Mouse (Mus musculus) Patski (cell line): ENCODE data around the gene Olfr328. TPM values are rescaled to one million over a fixed set of nuclear protein-coding genes. Genes with fewer than 3 reads are reported as not detected.

Experiments
- ATAC-seq: fragments of 100-300 bp; one replicate; pipeline ENCODE4 v1.8.0; 2021
- CTCF ChIA-PET: fragments of 350-600 bp; sonication (Branson Sonifier 250); formaldehyde crosslinking; loops from one replicate; lab custom pipeline; 2022; ENCODE audit warnings: inconsistent platforms; lab: Charles Lee
- POLR2A ChIA-PET: fragments of 350-600 bp; sonication (Branson Sonifier 250); formaldehyde crosslinking; loops from one replicate; lab custom pipeline; 2022; ENCODE audit warnings: antibody characterized with exemption, inconsistent platforms; lab: Charles Lee
- DNase-seq: peaks from one replicate; pipeline ENCODE4 v3.0.0-alpha.2; 2011; ENCODE audit warnings: low read depth, low spot score
- H3K27me3 ChIP-seq: fragments of 371-371 bp; one replicate; pipeline ENCODE4 v1.5.1; 2021
- CTCF ChIP-seq: fragments of 100-300 bp; IDR thresholded peaks from one replicate; pipeline ENCODE4 v1.5.1; 2021
- in situ Hi-C: fragments of 300-500 bp; cut with MboI; formaldehyde crosslinking; loops from 3 replicates; pipeline ENCODE4 v1.11.1; 2018; ENCODE audit warnings: low pct_unique_long_range_greater_than_20kb, mixed read lengths
- polyA plus RNA-seq: library from polyadenylated mRNA; unstranded; gene quantifications from one replicate; pipeline ENCODE4 v1.2.3, GENCODE M21; 2021

The Olfr328 gene
- not detected for polyA plus RNA-seq

DNA sequence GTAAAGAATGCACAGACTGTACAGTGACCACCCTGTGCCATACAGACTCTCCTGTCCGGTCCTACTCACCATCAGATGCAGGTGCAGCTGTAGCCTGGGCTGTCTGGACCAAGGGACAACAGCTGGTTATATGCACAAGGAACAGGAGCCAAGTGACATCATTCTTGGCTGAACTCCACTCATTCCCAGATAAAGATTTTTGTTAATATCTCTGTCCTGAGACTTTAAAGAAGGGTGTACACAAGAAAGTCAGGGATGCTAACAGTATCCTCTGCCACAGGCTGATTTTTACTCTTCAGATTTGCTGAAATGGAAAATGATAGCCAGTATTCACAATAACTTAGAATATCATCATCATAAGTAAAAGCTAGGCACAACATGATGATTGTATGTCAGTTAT is at the start of gene Olfr328:
Olfr328 (minus strand) TSS at position 101 of the 400 bp plus-strand sequence.
- CTCF ChIA-PET: no interaction called here
- no peak for TF ChIP-seq CTCF
- in situ Hi-C loops: no loop called here
- DNase-seq: no peak
- POLR2A ChIA-PET: no interaction called here
- H3K27me3 ChIP-seq: peaks cover 12% of the 10 kb centered on the region
- no peak for ATAC-seq

DNA sequence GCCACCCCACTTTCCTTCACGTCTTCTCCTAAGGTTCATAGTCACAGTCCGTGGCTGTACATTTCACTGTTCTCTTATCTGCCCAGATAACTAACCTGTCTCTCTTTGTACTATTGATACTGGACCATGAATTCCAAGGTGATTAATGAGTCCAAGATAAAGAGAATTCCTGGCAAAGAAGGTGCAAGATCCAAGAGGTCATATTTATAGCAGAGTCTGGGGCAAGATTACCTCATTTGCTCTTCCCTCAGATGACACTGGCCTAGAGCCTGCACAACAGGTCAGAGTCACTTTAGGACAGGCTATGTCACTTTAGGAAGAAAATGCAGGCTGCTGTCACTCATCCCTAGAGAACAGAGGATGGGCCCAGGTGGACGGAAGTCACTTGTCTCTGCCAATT is 49.8 kb upstream of the Olfr328 start:
- TF ChIP-seq CTCF: no peak
- POLR2A ChIA-PET: no interaction called here
- no peaks in the 10 kb centered on the region for H3K27me3 ChIP-seq
- DNase-seq: no peak
- in situ Hi-C loops: no loop called here
- CTCF ChIA-PET: no interaction called here
- ATAC-seq: no peak

DNA sequence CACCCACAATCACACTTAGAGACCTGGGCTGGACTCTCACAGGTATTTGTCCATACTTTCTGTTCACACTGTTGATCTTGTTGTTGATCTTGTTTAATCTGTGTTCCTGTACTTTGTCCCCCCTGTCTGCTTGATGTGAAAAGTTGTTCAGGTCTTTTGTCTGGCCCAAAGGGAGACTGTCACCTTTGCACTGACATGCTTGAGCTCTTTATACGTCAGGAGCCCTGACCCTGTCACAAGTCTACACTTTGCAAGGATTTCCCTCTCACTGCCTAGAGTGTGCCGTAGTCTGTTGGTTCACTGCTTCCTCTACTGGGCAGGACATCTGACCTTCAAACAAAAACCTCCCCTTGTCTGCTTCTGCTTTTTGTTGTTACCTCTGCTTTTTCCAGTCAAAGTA is 49.3 kb upstream of the Olfr328 start:
- ChIA-PET POLR2A (no interaction called here), CTCF (no interaction called here)
- H3K27me3 ChIP-seq: no peaks in the 10 kb centered on the region
- ATAC-seq (no peak), DNase-seq (no peak)
- no peak for TF ChIP-seq CTCF
- in situ Hi-C loops: no loop called here

DNA sequence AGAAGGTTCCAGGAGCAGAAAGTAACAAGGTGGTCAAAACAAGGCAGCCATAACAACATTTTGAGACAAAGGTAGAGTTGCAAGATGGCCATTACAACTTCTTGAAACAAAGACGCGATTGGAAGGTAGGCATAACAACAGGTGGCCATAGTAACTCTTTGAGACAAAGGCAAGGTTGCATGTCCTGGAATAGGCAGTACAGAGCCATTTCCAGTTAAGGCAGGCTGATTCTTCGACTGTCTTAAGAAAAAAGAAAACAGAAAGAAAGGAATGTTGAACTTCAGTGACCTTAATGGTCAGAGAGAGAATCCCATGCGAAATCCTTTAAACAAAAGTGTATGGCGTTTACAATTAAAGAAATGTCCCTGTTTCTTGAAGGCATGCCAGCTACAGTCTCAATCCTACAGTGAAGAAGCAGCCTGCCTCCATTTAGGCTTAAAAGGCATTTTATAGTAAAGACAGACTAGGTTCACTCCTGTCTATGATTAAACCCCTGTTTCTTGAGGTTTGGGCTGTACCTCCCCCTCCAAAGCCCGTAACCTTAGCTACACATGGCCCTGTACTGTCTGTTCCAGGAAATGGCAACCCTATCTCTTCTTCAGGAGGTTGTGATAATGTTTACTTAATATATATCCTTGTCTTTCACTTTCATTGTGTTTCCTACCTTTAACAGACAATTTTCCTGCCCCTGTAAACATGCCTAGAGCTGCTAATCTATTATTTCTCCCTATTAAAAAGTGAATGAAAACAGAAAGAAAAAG is 47.5 kb upstream of the Olfr328 start:
- ATAC-seq: peak; percentile 62
- TF ChIP-seq CTCF: no peak
- H3K27me3 ChIP-seq: no peaks in the 10 kb centered on the region
- peak; percentile 35 for DNase-seq
- ChIA-PET POLR2A (no interaction called here), CTCF (interaction anchor here (1.5 to 2.0 kb wide), 2 partner anchors 9 to 377 kb away, joined by 3 to 5 read pairs; no protein-coding TSS in a partner anchor)
- in situ Hi-C loops: no loop called here

DNA sequence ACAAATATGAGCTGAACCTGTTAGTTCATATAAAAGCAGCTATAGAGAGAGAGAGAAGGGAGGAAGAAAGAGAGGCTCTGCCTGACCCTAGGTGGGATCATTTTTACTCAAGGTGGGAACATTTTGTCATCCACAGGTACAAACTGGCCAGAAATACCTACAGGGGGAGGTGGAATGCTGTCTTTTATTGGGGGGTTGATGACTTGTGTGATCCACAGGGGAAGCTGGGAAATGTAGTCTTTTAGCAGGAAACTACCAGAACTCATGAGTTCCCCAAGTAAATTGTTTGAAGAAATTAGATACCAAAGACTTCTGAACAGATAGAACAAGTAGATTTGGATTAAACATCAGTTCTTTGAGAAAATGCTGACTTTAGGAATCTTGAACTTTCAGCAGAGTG is 46.6 kb upstream of the Olfr328 start:
- in situ Hi-C loops: no loop called here
- ATAC-seq: no peak
- no peak for DNase-seq
- ChIA-PET POLR2A (no interaction called here), CTCF (interaction anchor here (0.9 to 2.0 kb wide), 4 partner anchors 18 to 377 kb away, joined by 3 to 5 read pairs (median 3); no protein-coding TSS in a partner anchor)
- H3K27me3 ChIP-seq: no peaks in the 10 kb centered on the region
- no peak for TF ChIP-seq CTCF

DNA sequence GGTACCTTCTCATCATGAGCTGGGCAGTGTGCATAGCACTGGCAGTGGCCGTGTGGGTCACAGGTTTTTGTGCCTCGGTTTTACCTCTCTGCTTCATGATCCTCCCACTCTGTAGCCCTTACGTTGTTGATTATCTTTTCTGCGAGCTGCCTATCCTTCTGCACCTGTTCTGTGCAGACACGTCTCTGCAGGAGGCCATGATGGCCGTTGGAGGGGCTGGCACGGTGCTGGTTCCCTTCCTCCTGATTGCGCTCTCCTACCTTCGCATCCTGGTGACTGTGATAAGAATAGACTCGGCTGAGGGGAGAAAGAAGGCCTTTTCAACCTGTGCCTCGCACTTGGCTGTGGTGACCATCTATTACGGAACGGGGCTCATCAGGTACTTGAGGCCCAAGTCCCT is 42.4 kb upstream of the Olfr328 start:
- H3K27me3 ChIP-seq: no peaks in the 10 kb centered on the region
- in situ Hi-C loops: no loop called here
- no peak for TF ChIP-seq CTCF
- POLR2A ChIA-PET: no interaction called here
- CTCF ChIA-PET: no interaction called here
- ATAC-seq (no peak), DNase-seq (no peak)

DNA sequence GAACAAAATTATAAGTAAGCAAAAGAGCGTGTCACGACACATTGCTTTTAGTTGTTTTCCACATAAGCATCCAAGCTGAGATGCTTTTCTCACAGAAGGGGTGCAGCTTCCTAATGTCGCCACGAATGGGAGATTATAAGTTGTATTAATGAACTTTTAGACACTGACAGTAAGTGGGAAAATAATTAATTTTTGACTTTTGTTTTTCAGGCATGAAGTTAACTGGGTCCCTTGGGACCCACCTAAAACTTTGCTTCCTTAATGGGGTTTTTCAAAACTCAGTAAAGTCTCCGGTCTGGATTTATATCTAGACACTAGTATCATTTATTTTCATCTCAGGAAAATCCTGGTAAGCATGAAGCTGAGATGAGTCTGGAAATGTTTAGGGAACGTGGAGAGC is 39.4 kb upstream of the Olfr328 start, which contains the start of gene Olfr324:
Olfr324 (plus strand) TSS at position 301 of the 400 bp plus-strand sequence.
- ChIA-PET POLR2A (no interaction called here), CTCF (no interaction called here)
- H3K27me3 ChIP-seq: no peaks in the 10 kb centered on the region
- DNase-seq (no peak), ATAC-seq (no peak)
- in situ Hi-C loops: no loop called here
- TF ChIP-seq CTCF: no peak

DNA sequence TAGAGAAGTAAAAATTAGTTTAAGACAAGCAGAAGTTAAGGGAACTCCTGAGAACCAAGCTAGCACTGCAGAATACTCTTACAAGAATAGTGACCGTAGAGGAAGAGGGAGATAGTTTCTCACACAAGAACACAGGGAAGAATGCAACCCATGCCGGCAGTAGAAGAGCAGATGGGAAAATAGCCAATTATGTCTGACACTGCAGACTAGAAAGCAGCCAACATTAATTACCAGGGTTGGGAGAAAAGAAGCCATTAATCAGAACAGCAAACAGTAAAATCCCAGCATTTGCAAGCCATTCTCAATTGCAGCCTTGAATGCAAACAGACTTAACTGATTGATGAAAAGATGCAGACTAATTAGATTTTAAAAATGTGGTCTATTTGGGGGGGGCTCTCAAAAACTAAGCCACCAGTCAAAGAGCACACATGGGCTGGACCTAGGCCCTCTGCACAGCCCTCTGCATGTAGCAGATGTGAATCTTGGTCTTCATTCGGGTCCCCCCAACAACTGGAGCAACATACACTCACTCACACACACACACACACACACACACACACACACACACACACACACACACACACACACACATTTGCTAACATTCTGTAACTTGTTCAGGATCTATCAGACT is 33.3 kb upstream of the Olfr328 start:
- CTCF ChIA-PET: interaction anchor here (1.1 to 2.1 kb wide), 3 partner anchors 47 to 187 kb away, joined by 3 to 9 read pairs (median 5); no protein-coding TSS in a partner anchor
- TF ChIP-seq CTCF: no peak
- ATAC-seq (no peak), DNase-seq (no peak)
- H3K27me3 ChIP-seq: no peaks in the 10 kb centered on the region
- POLR2A ChIA-PET: no interaction called here
- in situ Hi-C loops: loop anchor here (5.0 kb wide), 1 partner anchor 191 kb away; no protein-coding TSS in a partner anchor

DNA sequence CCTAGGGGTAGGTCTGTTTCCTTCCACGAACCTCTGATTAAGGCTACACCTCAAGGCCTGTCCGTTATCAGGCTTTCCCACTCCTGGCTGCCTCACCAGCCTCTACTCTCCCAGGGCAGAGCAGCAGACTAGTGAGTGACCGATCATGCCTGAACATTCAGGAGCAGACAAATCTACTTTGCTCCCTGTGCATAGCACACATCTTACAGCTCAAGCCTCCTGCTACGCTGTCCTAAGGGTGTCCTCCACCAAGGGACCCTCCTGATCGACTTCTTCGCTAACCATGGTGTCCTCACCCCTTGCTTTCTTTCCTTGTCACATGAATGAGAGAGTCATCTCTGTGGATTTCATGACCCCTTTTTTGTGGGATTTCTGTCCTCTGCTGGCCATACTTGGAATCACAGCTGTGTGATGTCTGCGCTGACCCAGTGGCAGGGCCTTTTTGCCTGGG is 32.5 kb upstream of the Olfr328 start:
- peak; percentile 51 for ATAC-seq
- DNase-seq: no peak
- in situ Hi-C loops: loop anchor here (5.0 kb wide), 1 partner anchor 191 kb away; no protein-coding TSS in a partner anchor
- H3K27me3 ChIP-seq: no peaks in the 10 kb centered on the region
- ChIA-PET CTCF (interaction anchor here (1.0 to 2.1 kb wide), 7 partner anchors 27 to 286 kb away, joined by 3 to 9 read pairs (median 3); partner anchors contain the start of gene 2210407C18Rik), POLR2A (no interaction called here)
- TF ChIP-seq CTCF: peak; percentile 93

DNA sequence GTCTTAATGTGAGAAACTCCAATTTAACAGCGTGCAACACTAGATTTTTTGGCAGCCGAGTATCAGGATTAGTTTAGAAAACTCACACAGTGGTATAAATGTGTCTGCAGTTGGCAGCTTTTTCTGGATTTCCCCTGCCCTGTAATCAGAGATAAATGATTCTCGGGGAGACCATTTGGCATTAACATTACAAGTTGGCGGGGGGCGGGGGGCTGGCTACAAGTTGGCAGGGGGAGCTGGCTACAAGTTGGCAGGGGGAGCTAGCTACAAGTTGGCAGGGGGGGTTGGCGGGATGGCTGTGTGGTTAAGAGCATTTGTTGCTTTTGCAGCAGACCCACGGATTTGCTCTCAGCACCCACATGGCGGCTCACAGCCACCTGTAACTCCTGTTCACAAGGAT is 23.2 kb upstream of the Olfr328 start:
- no peaks in the 10 kb centered on the region for H3K27me3 ChIP-seq
- ChIA-PET POLR2A (no interaction called here), CTCF (interaction anchor here (1.0 kb wide), 1 partner anchor 23 kb away, joined by 3 read pairs; no protein-coding TSS in a partner anchor)
- DNase-seq (no peak), ATAC-seq (no peak)
- no peak for TF ChIP-seq CTCF
- in situ Hi-C loops: no loop called here

DNA sequence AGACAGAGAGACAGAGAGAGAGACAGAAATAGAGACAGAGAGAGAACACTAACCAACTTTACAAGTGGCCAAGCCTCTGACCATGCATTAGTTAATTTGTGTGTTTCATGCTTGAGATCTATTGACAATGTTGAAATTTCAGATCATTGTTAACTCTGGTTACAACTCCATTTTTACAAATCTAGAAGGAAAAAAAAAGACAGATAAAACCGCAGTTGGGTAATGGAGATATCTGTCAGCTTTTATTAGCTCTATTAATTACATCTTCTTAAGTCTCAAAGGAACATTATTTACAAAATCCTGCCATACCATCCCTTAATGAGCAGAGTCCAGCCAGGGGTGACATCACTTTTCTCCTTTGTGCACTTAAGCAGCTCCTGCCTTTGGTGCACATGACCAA is 22.0 kb upstream of the Olfr328 start, which contains the start of gene Olfr325:
Olfr325 (plus strand) TSS at position 301 of the 400 bp plus-strand sequence.
- POLR2A ChIA-PET: no interaction called here

More for the DNA sequence above, 22.0 kb upstream of the Olfr328 start, which contains the start of gene Olfr325:
- H3K27me3 ChIP-seq: no peaks in the 10 kb centered on the region
- CTCF ChIA-PET: interaction anchor here (1.0 kb wide), 1 partner anchor 25 kb away, joined by 3 read pairs; no protein-coding TSS in a partner anchor
- in situ Hi-C loops: no loop called here
- ATAC-seq (no peak), DNase-seq (no peak)
- no peak for TF ChIP-seq CTCF
